Mouse (Mus musculus): Measurements from ENCODE around the gene Gss.

The Gss gene

GRCm38 (mm10) chr2:155517455-155518423, 74.9 kb downstream of the Gss start, which contains the start of the genes Acss2 and Ggt7:
Gene Acss2 (plus strand): TSS chr2:155517948.
Gene Ggt7 (minus strand): TSS chr2:155518237.
- DNase-seq (ENCODE audit: low spot score in 2 of 2) = peak; percentile 96 to 98

DNA sequence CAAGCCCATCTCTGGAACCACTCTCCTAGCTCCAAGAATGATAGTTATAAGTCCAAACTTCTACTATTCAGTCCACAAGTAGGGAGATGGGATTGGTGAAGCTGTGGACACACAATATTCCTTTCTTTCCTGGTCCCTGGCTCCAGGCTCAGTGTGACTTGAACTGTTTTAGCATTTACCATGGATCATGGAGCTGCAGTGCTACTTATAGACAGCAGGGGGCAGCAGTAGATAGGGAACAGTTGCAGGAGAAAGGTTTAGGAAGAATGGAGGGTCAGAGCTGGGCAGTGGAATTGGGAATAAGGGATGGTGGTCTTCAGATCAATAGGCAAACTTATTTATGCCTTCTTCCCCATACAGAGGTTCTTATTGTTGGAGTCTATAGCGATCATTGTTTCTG, 76.7 kb downstream of the Gss start:
- peak; percentile 32 to 40 for DNase-seq (ENCODE audit: low spot score in 2 of 2)

DNA sequence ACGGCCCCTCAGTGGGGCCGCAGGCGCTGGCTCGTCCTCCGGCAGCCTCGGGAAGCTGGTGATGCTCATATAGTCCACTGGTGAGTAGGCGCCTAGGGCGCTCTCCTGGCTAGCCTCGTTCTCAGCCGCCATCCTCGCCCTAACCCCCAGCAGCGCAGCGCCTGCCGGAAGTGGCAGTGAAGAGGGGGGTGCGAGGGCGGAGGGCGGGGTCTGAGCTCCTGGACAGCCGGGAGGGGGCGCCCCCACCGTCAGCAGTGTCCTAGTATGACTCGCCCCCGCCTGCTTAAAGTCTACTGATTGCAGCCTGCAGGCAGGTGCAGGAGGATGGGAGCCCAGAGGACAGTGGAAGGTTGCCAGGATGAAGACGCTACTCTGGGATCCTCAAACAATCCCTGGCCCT, 77.9 kb downstream of the Gss start:
- peak; percentile 72 to 78 for DNase-seq (ENCODE audit: low spot score in 2 of 2)

DNA sequence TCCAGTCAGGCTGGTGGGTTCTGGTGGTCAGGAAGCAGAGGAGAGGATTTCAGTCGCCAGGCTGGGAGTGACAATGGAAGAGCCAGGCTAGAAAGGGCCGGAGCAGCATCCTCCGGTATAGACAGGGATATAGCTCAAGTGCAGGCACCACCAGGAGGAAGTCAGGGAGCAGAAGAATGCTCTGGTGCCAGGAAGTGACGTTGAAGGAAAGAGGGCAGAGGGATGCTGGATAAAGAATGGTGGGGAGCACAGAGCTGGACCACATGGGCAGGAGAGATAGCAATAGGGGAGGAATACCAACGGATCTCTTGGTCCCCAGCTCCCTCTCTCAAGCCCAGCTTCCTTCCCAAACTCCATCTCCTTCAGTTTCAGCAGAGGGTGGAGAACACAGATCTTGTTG, 79.1 kb downstream of the Gss start:
- DNase-seq (ENCODE audit: low spot score in 2 of 2) = no peak

All from spleen, postnatal 36 days (tissue).